Mouse (Mus musculus) ovary, adult 18-20 months (tissue): ENCODE data around the gene Palm2.

Experiments
- DNase-seq: peaks from one replicate; pipeline ENCODE4 v3.0.0; 2022; ENCODE audit warnings: low spot score, mixed read lengths

Palm2 gene

DNA sequence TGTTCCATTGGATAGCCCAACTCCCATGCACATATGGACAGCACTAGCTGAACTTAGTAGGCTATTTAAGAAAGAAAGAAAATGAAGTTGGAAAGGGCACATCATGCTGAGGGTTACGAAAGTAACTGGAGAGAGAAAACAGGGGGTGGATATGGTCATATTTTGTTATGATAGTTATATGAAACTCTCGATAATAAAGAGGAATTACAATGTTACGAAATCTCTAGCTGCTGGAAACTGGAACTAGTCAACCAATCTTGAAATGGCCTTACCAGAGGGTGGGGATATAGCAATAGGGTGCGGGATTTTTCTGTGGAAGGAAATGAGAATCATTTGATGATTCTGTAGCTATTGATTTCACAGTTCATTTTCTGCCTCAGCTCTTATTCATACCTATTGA, 180.6 kb downstream of the Palm2 start:
- DNase-seq: no peak

DNA sequence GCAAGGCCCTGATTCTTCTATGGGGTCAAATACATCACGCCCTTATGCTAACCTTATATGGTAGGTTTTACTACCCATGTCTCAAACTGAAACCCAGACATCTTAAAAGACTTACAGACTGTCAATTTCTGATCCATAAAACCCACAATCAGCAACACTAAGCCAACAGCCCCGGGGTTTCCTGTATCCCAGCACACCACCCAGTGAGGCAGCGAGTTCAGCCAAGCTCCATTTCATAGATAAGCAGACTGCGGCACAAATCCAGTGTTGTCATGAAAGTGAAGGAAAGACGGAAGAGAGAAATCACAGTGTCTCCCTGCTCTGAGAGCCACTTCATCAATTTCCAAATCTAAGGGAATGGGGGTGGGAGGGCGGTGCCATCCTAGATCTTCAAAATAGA, 184.7 kb downstream of the Palm2 start:
- DNase-seq: no peak

DNA sequence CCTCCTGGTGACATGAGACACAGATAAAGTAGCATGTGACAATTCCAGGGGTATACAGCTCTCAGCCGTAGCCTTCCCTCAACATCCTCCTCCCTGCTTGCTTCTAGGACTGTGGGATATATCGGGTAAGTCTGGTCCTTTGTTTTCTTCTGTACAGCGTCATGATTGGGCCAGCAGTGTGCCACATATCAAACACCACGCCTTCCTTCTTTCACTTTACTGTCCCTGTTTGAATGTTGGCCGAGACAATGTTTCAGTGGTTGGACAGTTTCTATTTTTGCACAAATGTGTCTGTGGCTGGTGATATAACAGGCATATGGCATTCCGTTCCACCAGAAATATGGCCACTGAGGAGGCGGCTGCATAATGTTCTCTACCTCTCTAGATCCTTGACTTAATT, 188.8 kb downstream of the Palm2 start:
- DNase-seq: no peak

DNA sequence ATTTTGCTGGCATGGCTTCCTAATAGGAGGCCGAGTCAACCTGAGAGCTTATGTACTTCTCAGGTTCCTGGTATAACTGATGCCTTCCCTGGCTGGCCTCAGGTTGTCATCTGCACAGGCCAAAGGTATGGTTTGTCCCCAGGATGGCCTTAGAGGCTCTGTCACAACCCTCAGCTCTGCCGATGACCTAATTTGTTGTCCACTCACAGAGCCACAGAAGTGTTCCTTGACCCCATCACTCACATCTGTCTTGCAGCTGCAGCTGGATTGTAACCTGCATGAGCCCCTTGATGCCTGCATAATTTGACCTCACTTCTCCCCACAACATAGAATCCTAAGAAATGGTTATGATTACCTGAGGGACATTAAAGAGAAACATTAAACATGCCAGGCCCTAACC, 190.8 kb downstream of the Palm2 start:
- DNase-seq: no peak

DNA sequence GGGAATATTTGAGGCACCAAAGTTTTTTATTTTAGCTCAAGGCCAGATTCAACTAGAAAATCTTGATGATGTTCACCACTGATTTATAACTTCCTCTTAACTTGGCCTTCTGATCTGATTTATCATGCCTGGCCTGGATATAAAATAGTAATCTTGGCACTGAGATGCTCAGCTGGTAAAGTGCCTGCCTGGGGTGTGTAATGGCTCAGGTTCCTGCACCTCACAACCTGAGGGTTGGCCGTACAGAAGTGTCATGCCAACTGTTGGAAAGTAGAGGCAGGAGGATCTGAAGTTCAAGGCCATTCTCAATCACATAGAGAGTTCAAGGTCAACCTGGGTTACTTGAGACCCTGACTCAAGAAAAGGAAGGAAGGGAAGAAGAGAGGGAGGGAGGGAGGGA, 191.3 kb downstream of the Palm2 start:
- DNase-seq: no peak

DNA sequence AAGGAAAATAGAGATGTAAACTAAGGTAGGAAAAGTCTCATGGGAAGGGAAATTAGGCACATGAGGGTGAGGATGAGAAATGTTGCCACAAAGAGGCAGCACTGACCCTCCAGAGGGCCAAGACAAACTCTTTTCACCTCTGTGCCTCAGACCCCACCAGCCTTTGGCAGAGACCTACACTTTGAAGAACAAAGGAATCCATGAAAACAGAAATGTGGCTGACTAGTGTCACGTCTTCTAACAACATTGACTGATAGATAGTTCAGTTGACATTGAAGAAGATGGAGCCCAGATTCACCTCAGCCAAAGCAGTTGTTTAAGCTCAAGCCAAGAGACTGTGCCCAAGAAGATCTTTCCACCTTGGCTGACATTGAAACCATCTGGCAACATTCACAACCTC, 191.7 kb downstream of the Palm2 start:
- DNase-seq: no peak

DNA sequence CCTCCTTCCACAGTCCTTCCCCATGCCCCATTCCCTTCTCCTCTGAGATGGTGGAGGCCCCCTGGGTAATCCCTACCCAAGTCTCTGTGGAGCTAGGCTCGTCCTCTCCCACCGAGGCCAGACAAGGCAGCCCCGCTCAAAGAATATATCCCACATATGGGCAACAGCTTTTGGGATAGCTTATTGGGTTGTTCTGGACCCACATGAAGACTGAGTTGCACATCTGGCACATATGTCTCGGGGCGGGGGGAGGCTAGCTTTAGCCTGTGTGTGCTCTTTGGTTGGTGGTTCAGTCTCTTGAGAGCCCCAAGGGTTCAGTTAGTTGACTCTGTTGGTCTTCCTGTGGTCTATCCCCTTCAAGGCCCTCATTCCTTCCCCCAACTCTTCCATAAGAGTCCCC, 192.9 kb downstream of the Palm2 start:
- no peak for DNase-seq

DNA sequence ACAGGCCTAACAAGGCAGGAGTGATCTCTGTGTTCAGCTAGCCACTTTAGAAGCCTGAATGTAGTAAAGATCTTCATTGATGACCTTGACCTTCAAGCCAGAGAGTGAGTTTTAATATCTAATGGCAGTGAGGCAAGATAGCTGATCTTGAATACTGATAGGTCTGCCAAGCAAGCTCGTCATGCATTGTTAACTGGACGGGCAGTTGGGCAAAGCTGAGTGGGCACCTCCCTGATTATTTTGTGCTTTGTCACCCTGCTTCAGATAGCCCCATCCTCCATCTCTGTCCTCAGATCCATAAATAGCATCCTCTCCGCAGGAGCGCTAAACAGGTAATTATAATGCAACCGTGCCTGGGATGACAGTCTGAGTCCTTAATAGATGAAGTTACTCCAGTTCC, 198.3 kb downstream of the Palm2 start:
- DNase-seq: no peak

DNA sequence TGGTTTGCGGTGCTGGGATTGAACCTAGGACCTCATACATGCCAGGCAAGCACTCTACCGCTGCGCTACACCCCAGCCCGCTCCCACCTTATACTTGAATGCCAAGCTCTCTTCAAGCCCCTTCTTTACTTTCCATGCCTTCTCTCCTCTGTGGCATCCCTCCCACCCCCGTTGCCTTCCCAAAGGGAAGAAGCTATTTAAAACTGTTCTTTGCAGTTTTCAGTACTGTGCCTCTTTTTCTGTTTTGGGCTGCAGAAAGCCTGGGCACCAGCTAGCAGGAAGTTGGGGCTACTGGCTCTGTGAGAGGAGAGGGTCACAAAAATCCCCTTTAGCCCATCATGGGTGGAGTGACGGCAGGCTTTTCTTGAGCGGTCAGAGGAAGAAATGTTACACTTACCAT, 199.0 kb downstream of the Palm2 start:
- no peak for DNase-seq

DNA sequence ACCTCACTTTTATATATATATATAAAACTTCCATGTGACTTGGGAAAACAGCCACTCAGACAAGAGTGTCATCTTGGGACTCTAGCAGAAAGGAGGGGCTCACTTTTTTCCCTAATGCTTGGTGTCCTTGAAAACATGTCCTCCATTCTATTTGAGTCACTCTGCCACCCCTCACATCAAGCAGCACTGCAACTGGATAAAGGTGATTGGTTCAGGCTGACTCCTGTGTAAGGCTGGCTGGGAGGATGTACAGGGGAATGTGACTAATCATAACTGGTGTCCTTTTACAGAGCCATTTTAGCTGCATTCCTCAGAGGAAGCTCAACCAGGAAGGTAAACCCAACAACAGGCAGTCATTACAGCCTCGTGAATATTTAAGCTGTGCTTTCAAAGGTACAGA, 200.9 kb downstream of the Palm2 start:
- DNase-seq: no peak

DNA sequence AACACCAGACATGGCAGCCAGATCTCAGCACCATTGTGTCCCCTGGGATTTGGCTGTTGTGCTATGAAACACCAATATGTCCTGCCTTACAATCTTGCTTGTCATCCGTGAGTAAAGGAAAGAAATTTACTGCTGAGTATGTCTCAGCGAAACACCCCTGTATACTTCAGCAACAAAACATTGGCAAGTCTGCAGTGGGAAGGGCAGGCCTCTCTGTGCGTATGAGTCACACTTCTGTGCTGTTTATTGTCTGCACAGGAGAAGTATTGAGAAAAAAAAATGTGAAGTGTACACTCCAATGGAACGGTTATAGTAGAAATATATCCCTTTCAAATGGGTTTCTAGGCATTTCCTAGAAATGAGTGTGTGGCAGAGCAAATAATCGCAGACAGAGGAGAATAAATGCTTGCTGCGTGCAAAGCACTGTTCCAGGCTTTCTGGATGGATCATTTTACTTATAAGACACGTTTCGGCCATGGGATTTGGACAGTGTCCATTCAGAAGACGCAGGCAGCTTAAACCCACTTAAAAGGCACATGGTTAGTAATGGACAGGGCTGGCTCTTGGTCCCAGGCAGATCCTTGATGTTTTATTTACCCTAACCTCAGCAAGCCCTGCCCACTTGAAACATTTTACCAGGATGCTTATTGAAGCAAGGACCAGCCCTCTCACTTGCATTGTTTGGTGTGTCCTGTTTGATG, 202.9 kb downstream of the Palm2 start:
- DNase-seq: no peak

DNA sequence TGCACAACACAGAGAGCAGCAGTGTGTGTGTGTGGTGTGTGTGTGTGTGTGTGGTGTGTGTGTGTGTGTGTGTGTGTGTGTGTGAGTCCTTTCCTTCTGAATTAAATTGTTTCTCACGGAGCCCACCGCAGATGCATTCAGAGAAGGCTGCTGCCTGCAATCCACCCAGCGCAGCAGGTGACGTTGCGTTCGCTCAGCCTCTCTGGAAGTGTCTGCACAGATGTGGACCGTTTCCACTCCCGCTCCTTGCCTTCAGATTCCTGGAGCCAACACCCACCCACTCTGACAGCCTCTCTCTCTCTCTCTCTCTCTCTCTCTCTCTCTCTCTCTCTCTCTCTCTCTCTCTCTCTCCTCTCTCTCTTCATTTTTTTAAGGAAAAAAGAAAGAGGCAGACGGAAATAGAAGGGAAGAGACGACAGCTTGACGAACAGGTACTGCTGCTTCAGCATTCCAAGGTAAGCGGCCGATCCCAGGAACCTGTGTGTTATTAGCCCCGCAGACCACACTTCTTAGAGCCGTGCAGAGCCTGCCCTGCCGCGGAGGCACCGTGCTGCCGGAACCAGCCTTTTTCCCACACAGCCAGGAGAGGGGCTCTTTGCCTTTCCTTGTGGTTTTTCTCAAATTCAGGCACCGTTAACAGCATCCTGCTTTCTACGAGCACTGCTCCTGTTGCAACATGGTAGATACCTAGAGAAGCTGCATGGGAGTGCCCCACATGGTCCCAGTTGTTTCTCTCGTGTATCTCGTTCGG, 203.8 kb downstream of the Palm2 start:
- no peak for DNase-seq

DNA sequence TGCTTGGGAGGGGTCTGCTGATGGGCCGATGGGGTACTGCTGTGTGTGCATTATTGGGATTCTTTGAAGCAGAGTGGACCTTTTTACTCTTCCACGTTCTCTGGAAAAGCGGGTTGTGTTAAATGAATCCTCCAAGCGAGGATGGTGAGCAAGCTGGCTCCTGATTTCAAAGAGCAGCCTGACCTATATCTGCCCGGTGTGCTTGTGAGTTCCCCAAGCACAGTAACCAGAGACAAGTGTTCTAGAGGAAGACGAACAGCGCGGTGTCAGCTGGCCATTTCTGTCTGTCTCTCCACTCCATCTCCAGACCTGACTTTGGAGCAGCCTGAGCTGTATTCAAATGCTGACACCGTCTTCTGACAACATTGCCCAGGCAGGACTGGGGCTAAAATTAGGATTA, 204.9 kb downstream of the Palm2 start:
- no peak for DNase-seq

DNA sequence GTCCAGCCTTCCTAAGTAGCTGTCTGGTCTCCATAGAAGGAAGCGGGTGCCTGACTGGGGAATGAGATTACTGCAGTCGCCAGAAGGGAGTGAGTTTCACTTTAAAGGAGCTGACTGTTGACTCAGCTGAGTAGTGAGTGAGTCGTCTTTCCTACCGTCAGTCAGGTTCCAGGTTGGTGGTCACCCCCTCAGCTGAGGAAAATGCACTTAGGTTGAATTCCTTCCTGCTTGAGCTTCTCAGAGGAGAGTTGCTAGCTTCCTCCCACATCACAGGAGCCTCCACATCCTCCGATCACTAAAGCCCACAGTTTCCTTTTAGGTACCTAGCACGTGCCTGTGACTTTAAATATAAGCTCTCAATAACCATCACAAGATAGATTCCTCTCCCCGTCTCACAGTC, 206.2 kb downstream of the Palm2 start:
- DNase-seq: no peak

DNA sequence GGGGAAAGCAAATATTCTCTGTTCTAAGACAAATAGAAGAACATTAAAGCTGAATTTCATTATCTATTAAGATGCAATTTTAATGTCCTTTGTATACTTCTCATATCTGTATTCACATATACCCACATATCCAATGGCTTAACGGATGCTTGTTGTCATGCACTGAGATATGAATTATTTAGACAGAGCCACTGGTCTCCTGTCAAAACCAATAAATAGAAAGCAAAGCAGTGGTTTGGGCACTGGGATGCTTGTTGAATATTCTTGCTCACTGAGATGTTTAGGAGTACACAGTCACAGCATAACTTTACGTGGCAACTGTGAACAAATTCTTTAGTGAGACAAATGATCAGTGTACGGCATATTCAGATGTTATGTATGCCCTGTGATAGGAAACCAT, 206.9 kb downstream of the Palm2 start:
- DNase-seq: no peak

DNA sequence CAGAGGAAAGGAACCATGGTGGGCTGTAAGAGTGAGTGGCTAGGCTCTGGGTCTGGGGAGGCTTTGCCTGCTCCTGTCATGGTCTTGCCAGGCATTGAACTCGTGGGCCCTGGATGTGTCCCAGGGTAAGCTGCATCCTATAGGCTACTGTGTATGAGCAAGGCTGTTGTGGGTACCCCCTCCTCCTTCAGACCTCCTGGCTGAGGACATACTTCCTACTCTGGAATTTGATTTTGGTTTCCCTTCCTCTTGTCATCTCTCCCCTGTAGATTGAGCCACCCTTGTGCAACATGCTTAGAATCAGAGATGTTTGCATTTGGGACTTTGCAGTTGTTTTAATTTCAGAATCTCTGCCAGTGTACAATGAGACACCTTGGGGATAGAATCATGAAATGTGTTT, 216.9 kb downstream of the Palm2 start:
- DNase-seq: no peak

DNA sequence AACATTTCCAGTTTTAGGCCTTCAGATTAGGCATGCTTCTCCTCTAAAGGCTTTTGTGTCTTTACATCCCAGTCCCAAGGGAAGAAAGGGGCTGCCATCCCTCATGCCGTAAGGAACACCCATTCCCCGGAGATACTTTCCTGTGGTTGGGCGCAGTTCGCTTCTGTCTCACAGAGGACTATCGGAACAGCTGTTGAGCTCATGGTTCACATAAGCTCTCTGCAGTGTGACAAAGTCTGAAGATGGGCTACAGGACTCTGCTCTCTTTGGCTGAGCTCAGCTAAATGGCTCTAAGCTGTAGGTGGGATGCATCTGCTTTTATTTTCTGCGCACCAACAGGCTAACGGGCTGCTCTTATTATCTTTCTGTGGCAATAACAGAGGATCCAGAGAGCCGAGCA, 217.5 kb downstream of the Palm2 start:
- DNase-seq: no peak

DNA sequence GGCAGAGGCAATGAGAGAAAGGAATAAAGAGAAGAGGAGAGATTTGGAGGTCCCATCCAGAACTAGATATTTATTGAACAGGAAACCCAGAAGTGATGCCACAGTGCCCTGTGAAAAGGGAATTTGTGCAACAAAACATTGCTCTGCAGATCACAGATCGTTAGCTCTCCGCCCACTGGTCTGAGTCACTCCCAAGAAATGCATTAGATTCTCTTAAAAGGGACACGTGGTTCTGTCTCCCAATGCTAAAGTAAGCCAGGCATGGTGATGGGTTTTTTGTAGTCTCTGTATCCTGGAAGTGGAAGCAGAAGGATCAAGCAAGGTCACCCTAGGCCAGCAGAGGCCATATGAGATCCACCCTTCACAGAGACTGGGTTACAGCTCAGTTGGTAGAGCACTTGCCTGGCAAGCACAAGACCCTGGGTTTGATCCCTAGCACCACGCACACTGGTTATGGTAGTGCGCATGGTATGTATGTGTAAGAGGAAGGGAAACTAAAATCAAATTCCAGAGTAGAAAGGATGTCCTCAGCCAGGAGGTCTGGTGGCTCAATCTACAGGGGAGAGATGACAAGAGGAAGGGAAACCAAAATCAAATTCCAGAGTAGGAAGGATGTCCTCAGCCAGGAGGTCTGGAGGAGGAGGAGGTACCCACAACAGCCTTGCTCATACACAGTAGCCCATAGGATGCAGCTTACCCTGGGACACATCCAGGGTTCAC, 218.3 kb downstream of the Palm2 start:
- DNase-seq: no peak

DNA sequence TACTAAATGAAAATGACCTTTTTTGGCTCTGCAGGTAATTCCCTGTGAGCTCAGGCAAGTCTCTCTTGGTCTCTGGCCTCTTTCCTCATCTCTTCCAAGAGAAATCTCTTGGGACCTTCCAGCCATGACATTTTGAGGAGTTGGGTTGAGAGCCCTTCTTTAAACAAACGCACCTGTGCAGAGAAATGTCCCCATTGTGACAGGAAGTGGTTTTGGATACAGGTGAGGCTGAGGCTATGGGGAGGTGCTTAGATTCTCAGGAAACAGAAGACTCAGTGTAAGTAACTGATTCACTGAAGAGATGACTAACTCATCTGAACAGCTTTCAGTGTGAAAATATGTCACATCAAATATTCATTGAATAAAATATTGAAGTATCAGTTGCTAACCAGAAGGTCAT, 221.9 kb downstream of the Palm2 start:
- no peak for DNase-seq

DNA sequence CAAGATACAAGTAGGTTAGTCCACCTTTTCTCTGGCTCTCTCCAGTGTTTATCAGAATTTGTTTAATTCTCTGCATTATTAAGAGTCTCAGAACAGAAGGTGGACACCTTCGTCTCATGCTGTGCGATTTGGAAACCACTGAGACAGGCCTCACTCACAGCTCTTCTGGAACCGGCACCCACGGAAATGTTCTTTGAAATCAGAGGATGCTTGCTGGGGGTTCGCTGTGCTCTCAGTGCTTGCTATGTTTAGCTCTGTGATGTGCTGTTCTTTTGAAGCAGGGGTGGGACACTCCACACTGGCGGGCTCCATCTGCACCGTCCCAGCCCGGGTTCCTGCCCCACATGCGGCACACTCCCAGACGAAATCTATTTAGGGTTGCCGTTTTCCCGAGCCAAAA, 222.3 kb downstream of the Palm2 start:
- DNase-seq: no peak

DNA sequence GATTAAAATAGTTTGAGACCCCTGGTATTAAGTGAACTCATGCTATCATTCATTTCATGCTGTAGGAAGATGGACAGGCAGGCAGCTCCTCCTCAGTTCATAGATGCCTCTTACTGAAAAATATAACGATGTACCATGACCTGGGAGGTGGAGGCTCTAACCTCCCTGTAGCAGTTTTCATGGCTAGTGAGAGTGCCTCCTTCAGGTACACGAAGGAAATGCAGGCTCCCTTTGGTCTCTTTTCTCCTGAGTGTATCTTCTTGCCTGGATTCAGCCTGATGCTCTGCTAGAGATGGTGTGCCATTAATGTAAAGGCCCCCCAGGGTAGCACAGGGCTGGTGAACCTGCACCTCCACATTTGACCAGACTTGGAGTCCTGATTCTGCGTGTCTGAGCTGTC, 222.8 kb downstream of the Palm2 start:
- DNase-seq: no peak

DNA sequence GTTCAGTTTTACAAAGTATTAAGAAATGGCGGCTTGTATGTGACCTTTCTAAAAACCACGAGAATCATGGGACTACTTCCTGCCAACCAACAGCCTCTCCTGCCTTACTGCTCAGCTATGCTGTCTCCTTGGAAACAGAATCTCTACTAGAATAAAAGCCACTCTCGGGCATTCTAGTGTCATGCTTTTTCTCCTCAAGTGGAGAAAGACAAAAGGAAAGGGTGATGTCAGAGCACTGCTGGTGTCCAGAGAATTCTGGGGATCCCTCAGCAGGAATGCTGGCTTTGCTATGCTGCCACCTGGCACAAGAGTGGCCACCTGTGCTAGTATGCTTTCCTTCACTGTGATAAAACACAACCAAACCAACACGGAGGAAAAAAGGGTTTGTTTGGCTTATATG, 226.4 kb downstream of the Palm2 start:
- DNase-seq: no peak

DNA sequence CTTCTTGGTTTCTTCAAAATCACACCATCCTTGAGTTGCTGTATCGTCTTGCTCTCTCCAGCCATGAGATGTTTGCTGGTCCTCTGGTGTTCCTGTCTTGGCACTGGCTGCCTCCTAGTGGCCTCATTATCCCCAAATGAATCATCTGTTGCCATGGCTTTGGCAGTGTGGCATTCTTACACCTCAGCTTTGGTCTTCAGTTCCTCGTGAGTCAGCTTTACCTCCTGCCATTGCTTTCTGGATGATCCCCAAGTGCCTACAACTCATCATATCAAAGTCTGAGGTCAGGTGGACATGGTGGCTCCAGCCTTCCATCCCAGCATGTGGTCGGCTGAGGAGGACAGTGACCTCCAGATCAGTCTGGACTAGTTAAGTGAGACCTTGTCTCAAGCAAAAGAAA, 232.1 kb downstream of the Palm2 start:
- no peak for DNase-seq
